Mouse (Mus musculus) granulocyte monocyte progenitor cell, adult 5-6 weeks (primary cell): ENCODE data around the gene Plpp3. TPM values are rescaled to one million over a fixed set of nuclear protein-coding genes. Genes with fewer than 3 reads are reported as not detected.
A peak's percentile ranks its signal among the peaks of the same experiment; 100 is the strongest.
"Not testable (repeated sequence)": the region's sequence is repeated elsewhere in the genome, so short reads cannot be mapped to it uniquely, and the experiment has no call there.

Source experiments
- ATAC-seq: replicated peaks from 2 replicates; pipeline ENCODE4 v1.8.0; 2016; ENCODE audit warnings: mild to moderate bottlenecking, moderate TSS enrichment, inconsistent platforms; ENCODE audit not compliant: poor library complexity, severe bottlenecking
- total RNA-seq, 2 experiments: library from RNA; stranded (forward) in 1 of 2; stranded (reverse) in 1 of 2; fragments of 200-712, 200-1000 nt in 1 of 2; fragments of >200 nt in 1 of 2; fragmentation: Nextera tagmentation in 1 of 2; gene quantifications; 2 replicates each; pipeline ENCODE4 v1.2.3; 2014 to 2017

Gene Plpp3
- total RNA-seq, 2 experiments from 2014 or later: not detected

DNA sequence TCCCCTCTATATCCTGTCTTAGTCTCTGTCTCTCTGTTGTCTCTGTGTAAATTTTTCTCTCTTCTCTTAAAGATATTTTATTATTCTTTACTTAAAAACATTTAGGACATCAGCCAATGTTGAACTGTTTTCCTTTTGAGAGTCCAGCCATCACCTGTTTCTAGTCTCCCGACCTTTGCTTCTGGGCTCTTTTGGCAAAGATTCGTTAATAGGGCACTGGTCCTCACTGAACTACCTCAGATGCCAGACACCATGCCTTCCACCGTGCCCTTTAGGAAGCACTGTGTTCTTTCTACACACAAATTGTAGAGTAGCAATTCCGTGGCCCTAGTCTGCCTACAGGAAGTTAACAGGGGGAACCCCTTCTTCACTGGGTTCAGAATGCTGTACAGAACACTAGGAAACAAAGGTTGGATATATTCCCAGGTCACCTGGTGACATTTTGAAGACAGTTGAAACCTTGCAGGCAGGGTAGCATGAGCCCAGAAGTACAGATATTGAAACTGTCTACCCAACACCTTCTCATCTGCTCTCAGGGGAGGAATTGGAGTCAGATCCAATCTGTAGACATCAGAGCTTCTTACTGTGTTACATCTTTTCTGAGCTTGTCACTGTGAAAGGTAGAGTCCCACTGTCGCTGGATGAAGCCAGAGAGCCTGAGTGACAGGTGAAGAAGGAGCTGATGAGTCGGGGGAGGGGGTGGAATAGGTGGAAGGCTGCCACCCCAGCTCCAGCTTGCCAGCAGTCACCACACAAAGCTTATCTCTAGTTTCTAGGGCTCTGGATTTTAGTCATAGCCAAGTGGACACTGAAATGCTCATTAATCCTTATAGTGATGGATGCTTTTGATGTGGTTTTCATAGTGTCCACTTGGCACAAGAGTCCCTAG lies 96.5 kb downstream of the Plpp3 start:
- ATAC-seq: no peak

DNA sequence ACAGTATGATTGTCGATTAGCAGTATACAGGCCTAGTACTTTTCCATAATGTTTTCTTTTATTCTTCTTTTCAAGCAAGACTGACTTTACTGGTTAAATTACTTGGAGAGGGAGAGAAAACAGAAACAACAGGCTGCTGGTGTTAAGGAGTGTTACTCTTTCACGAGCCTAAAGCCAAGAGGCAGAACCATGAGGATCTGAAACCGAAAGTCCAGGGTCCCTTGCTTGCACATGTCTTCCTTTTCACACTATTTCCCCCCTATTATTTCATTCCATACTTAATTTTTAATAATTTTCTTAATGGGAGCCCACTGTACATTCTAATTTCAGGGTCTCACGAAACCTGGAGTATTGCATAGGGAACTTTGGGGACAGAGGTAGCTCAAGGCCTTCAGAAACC lies 97.2 kb downstream of the Plpp3 start:
- peak; percentile 65 for ATAC-seq

DNA sequence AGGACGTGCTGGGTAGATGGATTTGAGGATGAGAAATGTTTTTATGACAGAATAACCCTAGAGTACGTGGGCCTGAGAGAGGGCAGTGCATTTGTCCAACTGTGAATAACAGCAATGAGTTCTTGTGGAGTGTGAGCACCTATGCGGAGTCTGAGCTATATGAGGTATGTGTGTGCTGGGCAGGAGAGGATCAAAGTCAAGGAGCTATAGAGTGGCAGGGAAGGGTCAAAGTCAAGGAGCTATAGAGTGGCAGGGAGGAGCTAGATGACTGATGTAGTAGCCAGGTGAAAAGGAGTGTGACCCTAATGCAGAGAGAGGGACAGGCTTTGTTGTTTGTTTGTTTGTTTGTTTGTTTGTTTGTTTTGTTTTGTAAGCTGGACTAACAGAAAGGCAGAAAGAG lies 98.0 kb downstream of the Plpp3 start:
- no peak for ATAC-seq

GRCm38 (mm10) chr4:105257667-105258560 lies 100.8 kb downstream of the Plpp3 start:
- ATAC-seq: no peak

GRCm38 (mm10) chr4:105260385-105260784 lies 103.2 kb downstream of the Plpp3 start:
- no peak for ATAC-seq

- ATAC-seq: no peak
These were observed 104.0 kb downstream of the Plpp3 start for GRCm38 (mm10) chr4:105260893-105261769.

- ATAC-seq: no peak
These were observed 105.2 kb downstream of the Plpp3 start for GRCm38 (mm10) chr4:105262358-105262757.

- peak; percentile 93 for ATAC-seq
These were observed 106.5 kb downstream of the Plpp3 start for GRCm38 (mm10) chr4:105263600-105263999.

- ATAC-seq: no peak
These were observed 107.9 kb downstream of the Plpp3 start for GRCm38 (mm10) chr4:105265041-105265440.

DNA sequence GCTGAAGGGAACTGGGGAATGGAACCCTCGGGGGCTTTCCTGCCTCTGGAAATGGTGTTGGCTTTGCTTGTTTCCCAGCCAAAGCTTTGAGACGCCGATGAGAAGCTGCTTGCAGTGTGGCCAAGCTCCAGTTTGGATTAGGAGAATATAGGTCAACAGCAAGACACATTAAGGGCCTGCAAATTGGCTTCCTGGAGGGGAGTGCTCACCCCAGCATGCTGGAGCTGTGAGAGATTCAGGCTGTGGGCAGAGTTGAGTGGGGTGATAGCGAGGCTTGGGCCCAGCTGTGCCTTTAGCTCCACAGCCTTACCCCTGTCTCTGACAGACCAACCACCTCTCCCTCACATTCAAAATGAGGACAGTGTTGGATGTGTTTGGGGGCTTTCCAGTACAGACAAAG lies 108.5 kb downstream of the Plpp3 start:
- ATAC-seq: no peak

- ATAC-seq: no peak
These were observed 111.1 kb downstream of the Plpp3 start for GRCm38 (mm10) chr4:105268202-105268730.

DNA sequence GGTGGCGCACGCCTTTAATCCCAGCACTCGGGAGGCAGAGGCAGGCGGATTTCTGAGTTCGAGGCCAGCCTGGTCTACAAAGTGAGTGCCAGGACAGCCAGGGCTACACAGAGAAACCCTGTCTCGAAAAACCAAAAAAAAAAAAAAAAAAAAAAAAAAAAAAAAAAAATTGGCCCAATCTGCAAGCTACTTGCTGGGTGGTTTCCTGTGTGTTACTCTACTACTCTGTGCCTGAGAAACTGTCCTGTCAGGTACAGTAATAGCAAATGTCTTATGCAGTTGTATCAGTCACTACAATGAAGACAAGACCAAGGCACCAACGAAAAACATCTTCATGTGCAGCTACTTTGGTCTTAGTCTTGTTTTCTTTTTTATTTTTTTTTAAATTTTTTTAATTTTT lies 112.3 kb downstream of the Plpp3 start:
- not testable (repeated sequence) for ATAC-seq

DNA sequence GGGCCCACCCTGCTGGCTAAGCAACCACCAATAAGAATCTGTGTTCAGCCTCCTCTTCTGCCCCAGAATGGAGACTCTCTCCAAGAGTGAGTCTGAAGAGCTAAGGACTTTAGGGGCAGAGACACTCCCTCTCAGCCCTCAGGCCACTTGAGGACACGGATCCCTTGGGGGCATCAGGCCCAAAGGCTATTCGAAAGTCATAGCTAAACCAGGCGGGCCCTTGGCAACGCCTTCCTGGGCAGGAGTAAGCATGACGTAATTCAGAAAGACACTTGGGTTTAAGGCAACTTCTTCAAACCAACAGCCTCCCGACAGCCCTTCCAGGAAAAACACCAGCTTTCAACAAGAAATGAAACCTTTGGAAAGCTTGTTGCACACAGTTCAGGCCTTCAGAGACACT lies 114.0 kb downstream of the Plpp3 start:
- ATAC-seq: peak; percentile 54

GRCm38 (mm10) chr4:105273034-105273433 lies 115.9 kb downstream of the Plpp3 start:
- no peak for ATAC-seq

GRCm38 (mm10) chr4:105273486-105273885 lies 116.3 kb downstream of the Plpp3 start:
- ATAC-seq: no peak

- no peak for ATAC-seq
These were observed 118.5 kb downstream of the Plpp3 start for GRCm38 (mm10) chr4:105275616-105276015.

DNA sequence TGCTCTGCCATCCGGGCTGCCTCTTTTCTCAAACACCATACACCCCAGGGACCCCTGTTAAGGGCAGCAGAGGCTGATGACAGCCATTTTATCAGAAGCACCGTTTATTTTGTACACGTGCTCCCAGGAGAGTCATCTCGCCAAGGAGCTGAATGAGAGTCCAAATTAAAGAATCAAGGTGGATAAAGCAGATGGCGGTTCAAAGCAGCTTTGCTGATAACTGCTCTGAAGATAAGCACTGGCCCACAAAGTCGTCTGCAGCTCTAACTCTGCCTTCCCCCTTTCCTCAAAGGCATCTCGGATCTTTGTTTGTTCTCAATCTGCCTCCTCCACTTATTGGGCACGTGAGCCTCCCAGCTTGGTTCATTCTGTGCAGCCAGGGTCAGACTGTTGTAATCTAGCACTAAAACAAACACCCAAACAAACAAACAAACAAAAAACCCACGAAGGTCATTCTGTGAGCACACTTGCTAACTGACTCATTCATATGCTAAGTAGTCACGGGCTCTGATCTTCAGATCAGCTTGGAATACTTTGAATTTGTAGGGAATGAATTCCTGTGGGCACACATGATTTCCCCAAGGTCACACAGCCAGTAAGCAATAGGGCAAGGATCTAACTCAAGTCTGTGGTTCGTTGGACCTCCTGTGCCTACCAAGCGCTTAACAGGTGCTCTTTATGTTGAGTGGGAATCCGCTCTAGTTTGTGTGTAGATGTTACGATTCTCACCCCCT lies 119.1 kb downstream of the Plpp3 start:
- ATAC-seq: no peak

GRCm38 (mm10) chr4:105278161-105278560 lies 121.0 kb downstream of the Plpp3 start:
- ATAC-seq: no peak
